Mouse (Mus musculus) lung, adult 2 months (tissue): ENCODE results near the gene Ddx50. TPM values are rescaled to one million over a fixed set of nuclear protein-coding genes. Genes with fewer than 3 reads are reported as not detected.

ENCODE experiments used
- DNase-seq: peaks from one replicate; pipeline ENCODE4 v3.0.0; 2022
- H3K4me1 ChIP-seq: fragments of 200-500 bp; 2 replicates; pipeline ENCODE4 v1.6.1; 2011; ENCODE audit warnings: low read length; ENCODE audit not compliant: control insufficient read depth, insufficient read depth
- H3K4me3 ChIP-seq: fragments of 200-500 bp; replicated peaks from 2 replicates; pipeline ENCODE3; 2011; ENCODE audit warnings: low read depth, mild to moderate bottlenecking, control low read depth, low read length; ENCODE audit errors: extremely low read depth
- CTCF ChIP-seq: fragments of 200-500 bp; IDR thresholded peaks from 2 replicates; pipeline ENCODE4 v1.5.1; 2011; ENCODE audit warnings: mild to moderate bottlenecking, low read length, control low read depth; ENCODE audit not compliant: insufficient read depth
- POLR2A ChIP-seq: fragments of 200-500 bp; IDR thresholded peaks from 2 replicates; pipeline ENCODE4 v1.6.1; 2011; ENCODE audit warnings: low read depth, mild to moderate bottlenecking, control low read depth, low read length, borderline replicate concordance; ENCODE audit errors: extremely low read depth
- WGBS: fragments of 180-500 bp; shearing (Covaris S2); methylation state at CpG from one replicate; pipeline ENCODE4 v1.1.7; 2018; 5-methylcytosine and 5-hydroxymethylcytosine counted together
- polyA plus RNA-seq: library from polyadenylated mRNA; depleted of rRNA; stranded (reverse); fragments of >200 nt; gene quantifications from 2 replicates; pipeline ENCODE4 v1.2.3, GENCODE M21; 2012

Gene Ddx50
- polyA plus RNA-seq, 1 experiment, result 14.1 TPM

DNA sequence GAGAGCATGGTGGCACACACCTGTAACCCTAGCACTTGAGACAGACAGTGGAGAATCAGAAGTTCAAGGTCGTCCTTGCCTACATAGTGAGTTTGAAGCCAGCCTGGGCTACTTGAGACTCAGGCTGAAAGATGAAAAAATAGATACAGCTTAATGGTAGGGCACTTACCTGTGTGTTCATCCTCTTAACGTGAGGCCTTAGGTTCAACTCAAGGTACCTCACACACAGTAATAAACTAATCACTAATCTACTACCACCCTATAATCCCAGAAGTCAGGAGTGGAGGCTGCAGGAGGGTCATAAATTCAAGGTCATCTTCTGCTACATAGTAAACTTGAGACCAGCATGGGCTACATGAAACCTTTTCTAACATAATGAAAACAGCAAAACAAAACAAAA is 17.4 kb upstream of the Ddx50 start:
- no peak for TF ChIP-seq CTCF
- no peak for TF ChIP-seq POLR2A
- 93% methylated on average over 2 of the region's 2 CpGs for WGBS
- no peaks in the 10 kb centered on the region for H3K4me1 ChIP-seq
- no peak overlapping the region for H3K4me3 ChIP-seq
- no peak for DNase-seq

DNA sequence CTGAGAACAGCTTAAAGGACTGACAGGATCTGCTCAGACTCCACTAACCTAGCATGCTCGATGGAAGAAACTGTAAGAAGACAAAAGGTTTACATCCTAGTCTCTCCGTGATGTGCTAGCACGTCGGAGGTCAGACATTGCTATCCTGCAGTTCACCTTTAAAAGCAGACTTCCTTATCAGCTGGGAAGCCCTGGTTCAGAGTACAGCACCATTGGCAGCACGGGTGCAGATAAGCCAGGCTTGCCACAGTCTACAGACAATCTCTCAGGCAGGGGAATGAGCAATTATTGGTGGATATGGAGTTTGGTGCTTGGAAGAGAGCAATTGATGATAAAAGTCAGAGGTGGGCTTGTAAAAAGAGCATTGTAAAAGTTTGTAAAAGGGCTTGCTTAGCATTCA is 17.0 kb upstream of the Ddx50 start:
- TF ChIP-seq POLR2A (no peak), CTCF (no peak)
- DNase-seq, result no peak
- WGBS, result 74% methylated on average over 5 of the region's 5 CpGs
- Histone ChIP-seq H3K4me1 (no peaks in the 10 kb centered on the region), H3K4me3 (no peak overlapping the region)

DNA sequence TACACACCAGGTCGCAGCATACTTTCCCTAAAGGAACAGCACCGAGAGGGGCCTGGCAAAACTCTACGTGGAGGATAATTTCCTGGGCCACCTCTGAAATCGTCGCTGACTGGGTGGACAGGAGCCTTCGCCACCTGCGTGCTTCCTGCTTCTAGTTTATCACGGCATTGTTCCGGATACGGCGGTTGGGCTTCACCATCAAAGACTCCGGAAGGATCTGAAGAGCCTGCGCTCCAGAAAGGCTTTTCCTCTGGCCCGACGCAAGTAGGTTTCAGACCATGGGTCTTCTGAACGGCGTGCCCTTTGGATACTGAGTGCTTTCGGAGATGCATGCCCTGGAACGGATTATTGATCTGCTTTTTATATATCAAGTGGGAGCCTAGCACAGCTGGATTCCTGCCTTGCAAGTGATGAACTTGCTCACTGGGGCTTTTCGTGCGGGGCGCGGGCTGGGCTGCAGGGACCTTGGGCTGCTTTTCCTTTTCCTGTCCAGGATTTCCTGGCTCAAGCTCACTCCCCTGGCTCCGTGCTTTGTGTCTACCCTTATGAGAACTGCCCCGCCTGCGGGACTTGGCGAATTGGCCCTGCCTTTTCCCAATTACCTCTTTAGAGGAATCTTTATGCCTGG is 14.1 kb upstream of the Ddx50 start:
- Histone ChIP-seq H3K4me3 (peak overlapping the region; percentile 63), H3K4me1 (no peaks in the 10 kb centered on the region; the same call in 1 of the 2 replicates)
- TF ChIP-seq POLR2A (peak; percentile 40; the same call in 1 of the 2 replicates), CTCF (no peak)
- WGBS, result 33% methylated on average over 27 of the region's 27 CpGs
- DNase-seq, result peak; percentile 41

DNA sequence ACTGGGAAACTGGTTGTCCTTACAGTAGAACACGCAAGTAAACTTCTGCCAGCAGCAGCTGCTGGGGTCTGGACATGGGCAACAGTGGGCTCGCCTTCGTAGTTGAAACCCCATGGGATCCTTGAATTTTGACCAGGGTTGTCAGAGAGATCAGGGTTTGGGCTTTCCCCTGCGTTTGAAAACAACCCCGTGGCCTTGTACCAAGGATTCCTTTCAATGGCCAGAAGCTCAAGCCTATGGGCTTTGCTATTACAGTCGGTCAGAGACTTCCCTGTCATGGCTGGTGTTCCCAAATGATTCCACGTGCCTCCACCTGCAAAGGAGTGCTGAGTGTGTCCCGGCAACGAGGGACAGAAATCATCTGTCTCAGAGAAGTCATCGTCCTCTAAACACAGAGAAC is 13.2 kb upstream of the Ddx50 start:
- Histone ChIP-seq H3K4me3 (no peak overlapping the region), H3K4me1 (no peaks in the 10 kb centered on the region; the same call in 1 of the 2 replicates)
- no peak for DNase-seq
- no peak for TF ChIP-seq POLR2A
- no peak for TF ChIP-seq CTCF
- WGBS, result 81% methylated on average over 10 of the region's 10 CpGs

DNA sequence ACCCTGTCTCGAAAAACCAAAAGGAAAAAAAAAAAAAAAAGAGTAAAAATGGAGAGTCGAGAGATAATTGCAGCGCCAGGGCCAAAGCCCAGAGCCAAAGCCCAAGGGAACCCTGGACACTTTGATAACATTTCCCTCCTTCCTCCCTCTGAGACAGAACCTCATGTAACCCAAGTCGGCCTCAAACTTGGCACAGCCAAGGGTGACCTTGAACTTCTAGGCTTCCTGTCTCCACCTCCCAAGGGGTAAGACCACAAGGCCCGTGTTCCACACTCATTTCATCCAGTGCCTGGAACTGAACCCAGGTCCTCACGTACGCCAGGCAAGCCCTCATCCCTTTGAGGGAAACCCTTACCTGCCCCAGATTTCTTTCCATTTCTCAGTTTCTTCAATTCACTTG is 5.7 kb upstream of the Ddx50 start:
- 69% methylated on average over 7 of the region's 7 CpGs for WGBS
- no peak for DNase-seq
- Histone ChIP-seq H3K4me1 (no peaks in the 10 kb centered on the region; the same call in 1 of the 2 replicates), H3K4me3 (no peak overlapping the region)
- no peak for TF ChIP-seq POLR2A
- no peak for TF ChIP-seq CTCF

DNA sequence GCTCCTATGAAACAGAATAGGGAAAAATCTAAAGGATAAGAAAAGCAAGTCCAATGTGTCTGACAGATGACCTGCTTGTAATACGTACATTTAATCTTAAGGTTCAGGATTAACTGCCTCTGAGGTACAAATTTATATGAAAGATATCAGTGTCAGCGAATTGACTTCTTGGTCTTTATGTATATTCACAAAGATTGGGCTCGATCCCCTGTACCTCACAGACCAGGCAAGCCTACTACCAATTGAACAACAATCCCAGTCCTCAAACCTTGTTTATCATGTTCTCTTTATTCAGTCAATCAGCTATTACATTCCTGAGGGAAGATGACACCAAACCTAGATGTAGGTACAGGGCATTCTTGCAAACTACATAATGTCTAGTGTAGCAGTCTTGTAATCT is 943 bp upstream of the Ddx50 start:
- Histone ChIP-seq H3K4me3 (peak overlapping the region; percentile 80), H3K4me1 (peaks cover 5% of the 10 kb centered on the region)
- WGBS, result 22% methylated on average over 3 of the region's 3 CpGs
- DNase-seq, result no peak
- TF ChIP-seq POLR2A, result no peak

DNA sequence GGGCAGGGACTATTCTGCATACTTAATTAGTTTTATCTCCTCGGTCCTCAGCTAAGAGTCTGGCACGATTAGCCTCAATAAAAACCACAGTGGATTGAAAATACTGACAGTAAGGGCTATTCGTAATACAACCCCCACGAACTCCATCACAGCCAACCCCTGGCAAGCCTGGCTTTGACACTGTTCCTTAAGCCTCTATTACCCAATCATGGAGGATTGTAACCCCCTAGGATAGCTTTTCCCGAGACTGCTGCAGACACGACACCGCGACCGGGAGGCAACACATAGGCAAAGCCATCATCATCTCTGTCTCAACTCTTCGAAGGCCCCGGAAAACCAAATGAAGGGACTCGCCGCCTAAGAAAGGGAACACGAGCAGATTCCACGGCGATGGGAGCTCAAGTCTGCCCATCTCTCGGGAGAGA is 648 bp downstream of the Ddx50 start:
- TF ChIP-seq CTCF (no peak), POLR2A (no peak)
- no peak for DNase-seq
- WGBS, result under 1% methylated on average over 17 of the region's 17 CpGs
- Histone ChIP-seq H3K4me3 (peak overlapping the region; percentile 77), H3K4me1 (peaks cover 5% of the 10 kb centered on the region)

DNA sequence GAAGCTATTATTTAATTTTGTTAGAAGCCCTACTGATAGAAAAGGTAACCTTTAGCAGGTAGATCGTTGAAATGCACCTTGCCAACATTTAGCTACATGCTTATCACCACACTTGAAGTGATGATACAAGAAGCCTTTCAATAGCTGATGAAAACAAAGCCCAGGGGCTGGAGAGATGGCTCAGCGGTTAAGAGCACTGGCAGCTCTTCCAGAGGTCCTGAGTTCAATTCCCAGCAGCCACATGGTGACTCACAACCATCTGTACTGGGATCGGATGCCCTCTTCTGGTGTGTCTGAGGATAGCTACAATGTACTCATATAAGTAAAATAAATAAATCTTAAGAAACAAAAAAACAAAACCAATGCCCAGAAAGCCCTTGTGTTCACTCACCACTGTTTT is 46.9 kb downstream of the Ddx50 start:
- 82% methylated on average over 3 of the region's 3 CpGs for WGBS
- H3K4me3 ChIP-seq, result no peak overlapping the region
- no peak for TF ChIP-seq POLR2A
- no peak for TF ChIP-seq CTCF
- no peak for DNase-seq
- H3K4me1 ChIP-seq, result peaks cover 4% of the 10 kb centered on the region; the same call in 1 of the 2 replicates

DNA sequence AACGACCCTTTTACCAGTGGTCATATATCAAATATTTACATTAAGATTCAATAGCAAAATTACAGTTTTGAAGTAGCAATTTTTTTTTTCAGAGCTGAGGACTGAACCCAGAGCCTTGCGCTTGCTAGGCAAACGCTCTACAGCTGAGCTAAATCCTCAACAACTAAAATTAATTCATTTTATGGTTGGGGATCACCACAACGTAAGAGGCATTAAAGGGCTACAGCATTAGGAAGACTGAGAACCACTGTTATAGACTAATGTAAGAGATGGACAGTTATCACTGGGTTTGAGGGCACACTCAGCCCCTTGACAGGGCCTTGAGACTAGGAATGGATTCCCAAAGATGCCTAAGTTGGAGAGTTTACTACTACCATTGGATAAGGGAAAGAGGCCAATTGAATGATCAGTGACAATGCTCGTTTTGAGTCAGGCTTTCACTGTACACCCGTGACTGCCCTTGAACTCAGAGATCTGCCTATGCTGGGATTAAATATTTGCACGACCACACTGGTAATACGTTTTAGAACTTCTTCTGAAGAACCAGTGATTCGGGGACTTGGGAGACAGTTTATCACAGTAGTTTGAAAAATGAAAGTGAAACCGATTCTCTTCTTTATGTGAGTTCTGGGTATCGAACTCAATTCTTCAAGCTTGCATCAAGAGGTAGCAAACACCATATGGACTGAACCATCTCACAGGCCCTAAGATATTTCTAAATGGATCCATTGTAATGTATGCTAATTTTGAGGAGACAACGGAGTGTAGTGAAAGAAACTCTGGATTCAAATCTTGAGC is 47.6 kb downstream of the Ddx50 start:
- TF ChIP-seq POLR2A (no peak), CTCF (no peak)
- 76% methylated on average over 12 of the region's 12 CpGs for WGBS
- Histone ChIP-seq H3K4me3 (no peak overlapping the region), H3K4me1 (peaks cover 4% of the 10 kb centered on the region; the same call in 1 of the 2 replicates)
- no peak for DNase-seq
